Mouse (Mus musculus) G1E (cell line): ENCODE results near the gene Timm17a. TPM values are rescaled to one million over a fixed set of nuclear protein-coding genes. Genes with fewer than 3 reads are reported as not detected.

Experiments used
- ATAC-seq: 2 replicates; pipeline ENCODE4 v1.8.0; 2016; ENCODE audit warnings: mild to moderate bottlenecking; ENCODE audit not compliant: insufficient number of reproducible peaks, poor library complexity, low FRiP score, severe bottlenecking; ENCODE audit errors: extremely low read depth
- DNase-seq: peaks from one replicate; pipeline ENCODE4 v3.0.0; 2012; ENCODE audit warnings: low spot score
- H3K27me3 ChIP-seq: 2 replicates; pipeline ENCODE4 v1.6.1; 2012; ENCODE audit warnings: mild to moderate bottlenecking, low read length, inconsistent platforms; ENCODE audit not compliant: insufficient read depth
- H3K36me3 ChIP-seq: replicated peaks from 2 replicates; pipeline ENCODE3; 2012; ENCODE audit warnings: mild to moderate bottlenecking, inconsistent platforms
- H3K4me1 ChIP-seq: 2 replicates; pipeline ENCODE4 v1.6.1; 2012; ENCODE audit warnings: low read depth, low read length, inconsistent platforms, mixed read lengths; ENCODE audit not compliant: insufficient read depth
- H3K4me3 ChIP-seq: 2 replicates; pipeline ENCODE4 v1.5.1; 2012; ENCODE audit warnings: low read depth, mild to moderate bottlenecking, inconsistent platforms, low read length, moderate library complexity, mixed read lengths
- H3K9me3 ChIP-seq: replicated peaks from 2 replicates; pipeline ENCODE4 v1.6.1; 2012; ENCODE audit warnings: inconsistent platforms
- CTCF ChIP-seq: IDR thresholded peaks from 2 replicates; pipeline ENCODE4 v1.5.1; 2012; ENCODE audit warnings: low read depth, low read length, inconsistent platforms, mixed read lengths
- GATA1 ChIP-seq: IDR thresholded peaks from 2 replicates; pipeline ENCODE4 v1.6.1; 2012; ENCODE audit warnings: borderline replicate concordance, low read length, inconsistent platforms, mixed read lengths
- GATA2 ChIP-seq: IDR thresholded peaks from 2 replicates; pipeline ENCODE4 v1.6.1; 2012; ENCODE audit warnings: low read depth, low read length, inconsistent platforms, borderline replicate concordance
- POLR2AphosphoS5 ChIP-seq: IDR thresholded peaks from 2 replicates; pipeline ENCODE4 v1.6.1; 2012; ENCODE audit warnings: low read depth, low read length, inconsistent platforms; ENCODE audit not compliant: insufficient replicate concordance
- TAL1 ChIP-seq: conservative IDR thresholded peaks from 2 replicates; pipeline ENCODE4 v1.6.1; 2012; ENCODE audit warnings: low read depth, low read length, inconsistent platforms, mixed read lengths
- polyA plus RNA-seq: library from polyadenylated mRNA; stranded (reverse); fragments of >175 nt; gene quantifications from 2 replicates; pipeline ENCODE4 v1.2.3, GENCODE M21; 2012
- total RNA-seq, 2 experiments: library from RNA; stranded (forward) in 1 of 2; stranded (reverse) in 1 of 2; fragments of 200-1000 nt in 1 of 2; fragments of >200 nt in 1 of 2; fragmentation: Nextera tagmentation in 1 of 2; gene quantifications; 2 replicates each; pipeline ENCODE4 v1.2.3; 2014 to 2017

Gene Timm17a
- total and polyA plus RNA-seq, 3 experiments, result 4.5 to 91.1 (median 87.0) TPM

DNA sequence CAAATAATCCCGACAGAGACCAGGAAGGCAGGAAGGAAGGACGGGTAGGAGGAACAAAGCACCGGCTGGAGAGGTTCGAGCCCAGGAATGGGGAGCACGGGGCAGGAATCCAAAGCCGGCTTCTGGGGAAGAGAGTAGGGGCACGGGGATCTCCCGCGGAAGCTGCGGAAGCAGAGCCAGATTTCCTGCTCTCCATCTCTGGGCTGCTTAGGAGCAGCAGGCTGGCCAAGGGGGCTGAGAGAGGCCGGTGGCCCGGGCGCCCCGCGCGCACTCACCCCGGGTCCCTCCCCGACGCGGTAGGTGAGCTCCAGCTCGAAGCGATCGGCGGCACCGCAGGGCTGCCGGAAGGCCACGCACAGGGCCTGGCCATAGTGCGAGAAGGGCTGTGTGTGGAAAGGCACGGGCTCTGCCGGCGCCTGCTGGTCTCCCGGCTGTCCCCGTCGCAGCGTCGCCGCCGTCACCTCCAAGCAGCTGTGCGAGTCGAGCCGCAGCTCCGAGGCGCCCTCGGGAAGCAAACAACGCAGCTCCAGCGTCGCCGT is 30.2 kb downstream of the Timm17a start:
- H3K4me1 ChIP-seq, result peaks cover 8% of the 10 kb centered on the region; the same call in 1 of the 2 replicates

DNA sequence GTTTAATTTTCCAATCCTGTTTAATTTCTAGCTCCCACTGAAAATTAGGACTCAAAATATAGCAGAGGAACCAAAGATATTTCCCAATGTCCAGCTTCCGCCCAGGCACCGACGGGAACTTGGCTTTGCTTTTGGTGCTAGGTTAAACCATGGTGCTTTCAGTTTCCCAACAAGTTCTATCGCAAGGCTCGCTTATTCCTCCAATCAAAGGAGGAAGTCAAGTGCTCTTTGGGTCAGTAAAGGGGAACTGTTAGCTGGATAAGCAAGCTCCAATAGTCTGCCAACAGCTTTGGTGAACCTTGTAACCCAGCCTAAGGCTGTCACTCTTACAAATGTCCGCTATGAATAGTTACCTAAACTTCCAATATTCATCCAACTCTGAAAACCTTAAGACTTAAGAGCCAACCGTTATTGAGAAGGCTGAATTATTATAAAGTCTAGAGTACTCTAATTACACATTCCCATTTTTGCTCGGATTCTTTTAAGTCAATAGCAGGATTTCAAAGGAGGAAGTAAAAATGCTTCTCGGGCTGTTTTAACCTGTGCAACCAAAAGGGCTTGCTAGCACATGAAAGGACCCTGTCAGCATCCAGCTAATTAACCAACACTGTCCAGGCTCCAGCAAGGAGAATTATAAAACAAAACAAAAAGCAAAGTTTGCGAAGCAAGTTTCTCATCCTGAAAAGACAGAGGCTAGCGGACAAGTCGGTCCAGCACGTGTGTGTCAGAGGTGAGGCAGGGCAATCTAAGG is 30.9 kb downstream of the Timm17a start:
- no peak for ATAC-seq

More for the DNA sequence above, 30.2 kb downstream of the Timm17a start:
- Histone ChIP-seq H3K27me3 (peaks cover 28% of the 10 kb centered on the region), H3K36me3 (no peaks in the 10 kb centered on the region), H3K4me3 (0 out of 2 replicates have a peak overlapping the region, but pooled peaks have one; percentile 25), H3K9me3 (peaks cover 3% of the 10 kb centered on the region; the same call in 1 of the 2 replicates)
- ATAC-seq (no peak), DNase-seq (no peak)
- TF ChIP-seq POLR2AphosphoS5 (no peak), GATA1 (no peak), TAL1 (no peak), GATA2 (no peak), CTCF (no peak)

GRCm38 (mm10) chr1:135281841-135282240 is 31.7 kb downstream of the Timm17a start:
- TF ChIP-seq TAL1 (no peak), GATA1 (no peak), GATA2 (no peak), POLR2AphosphoS5 (no peak), CTCF (no peak)
- Histone ChIP-seq H3K36me3 (no peaks in the 10 kb centered on the region), H3K4me3 (no peak overlapping the region), H3K4me1 (peaks cover 8% of the 10 kb centered on the region; the same call in 1 of the 2 replicates), H3K9me3 (peaks cover 3% of the 10 kb centered on the region; the same call in 1 of the 2 replicates), H3K27me3 (peaks cover 28% of the 10 kb centered on the region)
- ATAC-seq, result no peak
- no peak for DNase-seq

More for the DNA sequence above, 30.9 kb downstream of the Timm17a start:
- no peak for DNase-seq
- Histone ChIP-seq H3K4me3 (no peak overlapping the region), H3K9me3 (peaks cover 3% of the 10 kb centered on the region; the same call in 1 of the 2 replicates), H3K4me1 (peaks cover 8% of the 10 kb centered on the region; the same call in 1 of the 2 replicates), H3K27me3 (peaks cover 28% of the 10 kb centered on the region), H3K36me3 (no peaks in the 10 kb centered on the region)
- TF ChIP-seq GATA2, result no peak
- TF ChIP-seq CTCF, result no peak
- no peak for TF ChIP-seq POLR2AphosphoS5
- TF ChIP-seq GATA1, result no peak
- TF ChIP-seq TAL1, result no peak

DNA sequence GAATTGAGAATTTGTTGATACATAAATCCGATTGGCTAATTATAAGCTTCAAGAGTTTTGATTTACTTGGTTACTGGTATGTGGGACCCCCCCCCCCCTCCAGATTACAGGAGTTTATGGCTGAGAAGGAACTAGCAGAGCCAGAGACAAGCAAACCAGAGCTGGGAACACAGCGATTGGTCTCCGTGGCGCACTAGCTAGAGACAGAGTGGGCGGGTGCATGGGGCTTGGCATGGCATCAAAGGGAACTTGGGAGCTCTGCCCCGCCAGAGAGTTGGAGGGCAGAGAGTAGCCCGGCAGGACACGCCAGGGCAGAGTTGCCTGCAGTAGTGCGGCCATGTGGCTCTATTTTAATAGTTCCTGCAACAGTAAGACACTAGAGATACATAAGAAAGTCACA is 32.9 kb downstream of the Timm17a start:
- H3K9me3 ChIP-seq, result peaks cover 3% of the 10 kb centered on the region; the same call in 1 of the 2 replicates
- TF ChIP-seq GATA2, result no peak
- TF ChIP-seq POLR2AphosphoS5, result no peak
- no peak for TF ChIP-seq GATA1
- no peak for TF ChIP-seq CTCF
- no peak for TF ChIP-seq TAL1
- H3K4me1 ChIP-seq, result peaks cover 8% of the 10 kb centered on the region; the same call in 1 of the 2 replicates
- ATAC-seq, result no peak
- peaks cover 23% of the 10 kb centered on the region for H3K27me3 ChIP-seq
- no peaks in the 10 kb centered on the region for H3K36me3 ChIP-seq
- H3K4me3 ChIP-seq, result no peak overlapping the region
- DNase-seq, result no peak

- Histone ChIP-seq H3K4me1 (no peaks in the 10 kb centered on the region), H3K36me3 (no peaks in the 10 kb centered on the region), H3K27me3 (peaks cover 21% of the 10 kb centered on the region), H3K9me3 (no peaks in the 10 kb centered on the region), H3K4me3 (no peak overlapping the region)
- TF ChIP-seq POLR2AphosphoS5 (no peak), GATA1 (no peak), GATA2 (no peak), TAL1 (no peak), CTCF (no peak)
- no peak for DNase-seq
- no peak for ATAC-seq
Observed at GRCm38 (mm10) chr1:135271371-135271770, 42.2 kb downstream of the Timm17a start.

GRCm38 (mm10) chr1:135267663-135268446 is 45.7 kb downstream of the Timm17a start:
- DNase-seq (no peak), ATAC-seq (no peak)
- H3K9me3 ChIP-seq, result no peaks in the 10 kb centered on the region
- peaks cover 3% of the 10 kb centered on the region for H3K4me1 ChIP-seq
- H3K36me3 ChIP-seq, result no peaks in the 10 kb centered on the region
- H3K27me3 ChIP-seq, result peaks cover 30% of the 10 kb centered on the region
- no peak for TF ChIP-seq TAL1
- no peak for TF ChIP-seq GATA2
- no peak for TF ChIP-seq CTCF
- no peak for TF ChIP-seq GATA1
- no peak for TF ChIP-seq POLR2AphosphoS5
- no peak overlapping the region for H3K4me3 ChIP-seq
